Mouse (Mus musculus): ENCODE measurements around the gene Nr2c1.
A peak's percentile ranks its signal among the peaks of the same experiment; 100 is the strongest.

Gene Nr2c1

GRCm38 (mm10) chr10:94147756-94148531 is at the start of gene Nr2c1:
Nr2c1 (plus strand) TSS chr10:94148023.
- peak; percentile 74 for DNase-seq (ENCODE audit: low spot score)

GRCm38 (mm10) chr10:94098100-94098499 is 49.7 kb upstream of the Nr2c1 start:
- no peak for DNase-seq (ENCODE audit: low spot score)

- DNase-seq (ENCODE audit: low spot score) = no peak
Observed at GRCm38 (mm10) chr10:94105498-94105897, 42.3 kb upstream of the Nr2c1 start.

GRCm38 (mm10) chr10:94107168-94107567 is 40.7 kb upstream of the Nr2c1 start:
- DNase-seq (ENCODE audit: low spot score) = no peak

- no peak for DNase-seq (ENCODE audit: low spot score)
Observed at GRCm38 (mm10) chr10:94107607-94108006, 40.2 kb upstream of the Nr2c1 start.

- DNase-seq (ENCODE audit: low spot score) = no peak
Observed at GRCm38 (mm10) chr10:94108791-94109190, 39.0 kb upstream of the Nr2c1 start.

GRCm38 (mm10) chr10:94110834-94111754 is 36.7 kb upstream of the Nr2c1 start:
- DNase-seq (ENCODE audit: low spot score) = no peak

GRCm38 (mm10) chr10:94112207-94112606 is 35.6 kb upstream of the Nr2c1 start:
- DNase-seq (ENCODE audit: low spot score) = no peak

GRCm38 (mm10) chr10:94115893-94116599 is 31.8 kb upstream of the Nr2c1 start:
- peak; percentile 52 for DNase-seq (ENCODE audit: low spot score)

- DNase-seq (ENCODE audit: low spot score) = no peak
Observed at GRCm38 (mm10) chr10:94116781-94117340, 31.0 kb upstream of the Nr2c1 start.

GRCm38 (mm10) chr10:94117916-94118315 is 29.9 kb upstream of the Nr2c1 start:
- DNase-seq (ENCODE audit: low spot score) = no peak

GRCm38 (mm10) chr10:94118993-94119392 is 28.8 kb upstream of the Nr2c1 start:
- DNase-seq (ENCODE audit: low spot score) = no peak

- DNase-seq (ENCODE audit: low spot score) = no peak
Observed at GRCm38 (mm10) chr10:94120676-94121075, 27.1 kb upstream of the Nr2c1 start.

GRCm38 (mm10) chr10:94122595-94122994 is 25.2 kb upstream of the Nr2c1 start:
- no peak for DNase-seq (ENCODE audit: low spot score)

GRCm38 (mm10) chr10:94123581-94123980 is 24.2 kb upstream of the Nr2c1 start:
- no peak for DNase-seq (ENCODE audit: low spot score)

GRCm38 (mm10) chr10:94124376-94124775 is 23.4 kb upstream of the Nr2c1 start:
- DNase-seq (ENCODE audit: low spot score) = no peak

GRCm38 (mm10) chr10:94129680-94130119 is 18.1 kb upstream of the Nr2c1 start:
- no peak for DNase-seq (ENCODE audit: low spot score)

GRCm38 (mm10) chr10:94133081-94133480 is 14.7 kb upstream of the Nr2c1 start:
- no peak for DNase-seq (ENCODE audit: low spot score)

- DNase-seq (ENCODE audit: low spot score) = no peak
Observed at GRCm38 (mm10) chr10:94133674-94134073, 14.1 kb upstream of the Nr2c1 start.

- no peak for DNase-seq (ENCODE audit: low spot score)
Observed at GRCm38 (mm10) chr10:94134535-94135390, 13.1 kb upstream of the Nr2c1 start.

- no peak for DNase-seq (ENCODE audit: low spot score)
Observed at GRCm38 (mm10) chr10:94138890-94139482, 8.8 kb upstream of the Nr2c1 start.
